Mouse (Mus musculus) erythroblast, adult 5-6 weeks (primary cell): ENCODE results near the gene Gm21586. TPM values are rescaled to one million over a fixed set of nuclear protein-coding genes. Genes with fewer than 3 reads are reported as not detected.
"Not testable (repeated sequence)": the region's sequence is repeated elsewhere in the genome, so short reads cannot be mapped to it uniquely, and the experiment has no call there.

Experiments
- ATAC-seq: replicated peaks from 2 replicates; pipeline ENCODE4 v1.8.0; 2016; ENCODE audit warnings: moderate number of reproducible peaks, mild to moderate bottlenecking, moderate TSS enrichment, inconsistent platforms; ENCODE audit not compliant: poor library complexity, low FRiP score, severe bottlenecking
- total RNA-seq, 2 experiments: library from RNA; stranded (forward) in 1 of 2; stranded (reverse) in 1 of 2; fragments of 150-400 nt in 1 of 2; fragments of 200-764, 138-1000 nt in 1 of 2; gene quantifications; 2 replicates each; pipeline versions ENCODE4 v1.2.3 to v1.2.4; 2015 to 2017; ENCODE audit warnings: low replicate concordance in 2 of 2

The Gm21586 gene
- not detected in 2 replicates for total RNA-seq (2015; ENCODE audit: low replicate concordance)
- total RNA-seq (2017; ENCODE audit: low replicate concordance) = not detected in 2 replicates

DNA sequence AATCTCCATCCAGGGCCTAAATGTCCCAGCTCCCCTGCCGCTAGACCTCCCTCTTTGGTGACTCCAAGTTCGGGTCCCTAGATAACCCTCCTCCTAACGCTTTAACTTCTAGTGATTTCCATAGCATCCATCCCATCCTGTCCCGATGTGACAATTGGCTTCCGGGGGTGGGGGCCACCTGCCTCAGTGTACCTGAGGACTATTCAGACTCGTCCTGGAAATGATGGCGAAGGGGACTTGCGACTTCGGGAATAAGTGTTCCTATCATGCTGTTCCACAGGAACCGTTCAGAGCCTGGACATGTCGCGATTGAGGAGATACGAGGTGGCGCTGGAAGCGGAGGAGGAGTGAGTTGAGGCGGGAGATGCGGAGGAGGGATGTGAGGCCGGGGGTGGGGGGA is at the start of gene Gm21586:
Gene Gm21586 (plus strand): TSS at position 301 of the 400 bp plus-strand sequence.
- ATAC-seq = not testable (repeated sequence)

DNA sequence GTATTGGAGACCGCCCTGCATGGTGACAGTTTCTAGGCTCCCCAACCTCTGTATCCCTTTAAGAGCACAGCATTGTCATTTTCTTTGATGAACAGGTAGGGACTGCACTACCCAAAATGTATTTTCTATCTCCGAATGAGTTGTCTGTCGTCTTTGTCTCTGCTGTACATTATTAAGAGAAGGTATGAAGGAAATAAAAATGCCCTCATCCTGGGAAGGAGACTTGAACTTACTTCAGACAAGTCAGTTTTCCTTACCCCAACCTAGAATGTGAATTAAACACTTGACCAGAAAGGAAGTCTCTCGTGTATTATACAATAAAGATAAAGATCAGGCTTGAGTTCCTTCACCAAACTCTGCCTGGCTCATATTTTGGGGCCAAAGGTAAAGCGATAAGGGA is 27.3 kb downstream of the Gm21586 start, which contains the start of gene Gm2163:
Gene Gm2163 (plus strand): TSS at position 301 of the 400 bp plus-strand sequence.
- ATAC-seq = not testable (repeated sequence)

Other genes starting within 250 kb of the Gm21586 start
- gene Gm10600, start 198.7 kb upstream of the Gm21586 start, total RNA-seq (2015; ENCODE audit: low replicate concordance) = not detected in 2 replicates
- not detected in 2 replicates for gene Gm10600, start 198.7 kb upstream of the Gm21586 start, total RNA-seq (2017; ENCODE audit: low replicate concordance)
- not detected in 2 replicates for gene Ccl21b, start 183.6 kb upstream of the Gm21586 start, total RNA-seq (2015; ENCODE audit: low replicate concordance)
- gene Ccl21b, start 183.6 kb upstream of the Gm21586 start, total RNA-seq (2017; ENCODE audit: low replicate concordance) = not detected in 2 replicates
- not detected in 2 replicates for gene Gm21953, start 145.1 kb upstream of the Gm21586 start, total RNA-seq (2015; ENCODE audit: low replicate concordance)
- not detected in 2 replicates for gene Gm21953, start 145.1 kb upstream of the Gm21586 start, total RNA-seq (2017; ENCODE audit: low replicate concordance)
- gene Fam205a3, start 121.0 kb upstream of the Gm21586 start, total RNA-seq (2015; ENCODE audit: low replicate concordance) = 0.19 TPM in 1 of 2 replicates, not detected in the other
- not detected in 2 replicates for gene Fam205a3, start 121.0 kb upstream of the Gm21586 start, total RNA-seq (2017; ENCODE audit: low replicate concordance)
- not detected in 2 replicates for gene Gm2163, start 27.4 kb downstream of the Gm21586 start, total RNA-seq (2015; ENCODE audit: low replicate concordance)
- gene Gm2163, start 27.4 kb downstream of the Gm21586 start, total RNA-seq (2017; ENCODE audit: low replicate concordance) = 0.26 TPM in 1 of 2 replicates, not detected in the other
- gene Fam205a2, start 88.8 kb downstream of the Gm21586 start, total RNA-seq (2015; ENCODE audit: low replicate concordance) = 0.19 TPM in 1 of 2 replicates, not detected in the other
- gene Fam205a2, start 88.8 kb downstream of the Gm21586 start, total RNA-seq (2017; ENCODE audit: low replicate concordance) = not detected in 2 replicates
- gene Gm10591, start 172.8 kb downstream of the Gm21586 start, total RNA-seq (2015; ENCODE audit: low replicate concordance) = not detected in 2 replicates
- not detected in 2 replicates for gene Gm10591, start 172.8 kb downstream of the Gm21586 start, total RNA-seq (2017; ENCODE audit: low replicate concordance)
- not detected in 2 replicates for gene Gm2564, start 190.3 kb downstream of the Gm21586 start, total RNA-seq (2015; ENCODE audit: low replicate concordance)
- gene Gm2564, start 190.3 kb downstream of the Gm21586 start, total RNA-seq (2017; ENCODE audit: low replicate concordance) = not detected in 2 replicates
- gene Ccl27b, start 215.9 kb downstream of the Gm21586 start, total RNA-seq (2015; ENCODE audit: low replicate concordance) = not detected in 2 replicates
- not detected in 2 replicates for gene Ccl27b, start 215.9 kb downstream of the Gm21586 start, total RNA-seq (2017; ENCODE audit: low replicate concordance)
- gene Il11ra2, start 222.5 kb downstream of the Gm21586 start, total RNA-seq (2015; ENCODE audit: low replicate concordance) = not detected in 2 replicates
- gene Il11ra2, start 222.5 kb downstream of the Gm21586 start, total RNA-seq (2017; ENCODE audit: low replicate concordance) = not detected in 2 replicates